Mouse (Mus musculus) left cerebral cortex, adult 2 months (tissue): ENCODE results near the gene Gm15737. TPM values are rescaled to one million over a fixed set of nuclear protein-coding genes. Genes with fewer than 3 reads are reported as not detected.
A peak's percentile ranks its signal among the peaks of the same experiment; 100 is the strongest.

Experiments used
- DNase-seq, 2 experiments: peaks; one replicate each; pipeline ENCODE4 v3.0.0; 2021 to 2022; ENCODE audit warnings: low spot score in 2 of 2, mixed read lengths in 1 of 2; ENCODE audit errors: extremely low spot score in 1 of 2
- H3K27ac ChIP-seq: fragments of 200-600 bp; 2 replicates; pipeline ENCODE4 v1.8.1; 2022
- H3K4me3 ChIP-seq: fragments of 200-600 bp; 2 replicates; pipeline ENCODE4 v1.8.1; 2022
- CTCF ChIP-seq: fragments of 200-600 bp; IDR thresholded peaks from 2 replicates; pipeline ENCODE4 v1.8.1; 2022; ENCODE audit warnings: antibody characterized with exemption, mild to moderate bottlenecking, moderate library complexity
- intact Hi-C: fragments of 180-260 bp; cut with DNase I; formaldehyde crosslinking; loops from one replicate; pipeline ENCODE4 v1.15.1; 2025
- total RNA-seq, 2 experiments: library from RNA; stranded (reverse); gene quantifications; 2 replicates each; pipeline ENCODE4 v1.2.3; 2021

The Gm15737 gene
- total RNA-seq, 2 experiments from 2014 or later, result not detected

GRCm38 (mm10) chr6:92854873-92855272 is 14.3 kb upstream of the Gm15737 start:
- intact Hi-C loops, result no loop called here
- Histone ChIP-seq H3K27ac (no peak overlapping the region), H3K4me3 (no peak overlapping the region)
- DNase-seq, result no peak
- TF ChIP-seq CTCF, result no peak

- TF ChIP-seq CTCF, result no peak
- intact Hi-C loops, result no loop called here
- DNase-seq, result no peak
- H3K27ac ChIP-seq, result no peak overlapping the region
- no peak overlapping the region for H3K4me3 ChIP-seq
These were observed 11.4 kb upstream of the Gm15737 start for GRCm38 (mm10) chr6:92857761-92858160.

GRCm38 (mm10) chr6:92858721-92859510 is 10.2 kb upstream of the Gm15737 start:
- TF ChIP-seq CTCF, result no peak
- DNase-seq, result no peak
- intact Hi-C loops, result no loop called here

GRCm38 (mm10) chr6:92860285-92860912 is 8.8 kb upstream of the Gm15737 start:
- intact Hi-C loops, result no loop called here

More at GRCm38 (mm10) chr6:92858721-92859510, 10.2 kb upstream of the Gm15737 start:
- no peak overlapping the region for H3K27ac ChIP-seq
- H3K4me3 ChIP-seq, result no peak overlapping the region

GRCm38 (mm10) chr6:92862599-92862998 is 6.6 kb upstream of the Gm15737 start:
- DNase-seq, result no peak
- no peak overlapping the region for H3K4me3 ChIP-seq
- intact Hi-C loops, result no loop called here
- no peak overlapping the region for H3K27ac ChIP-seq
- no peak for TF ChIP-seq CTCF

More at GRCm38 (mm10) chr6:92860285-92860912, 8.8 kb upstream of the Gm15737 start:
- no peak for DNase-seq
- no peak overlapping the region for H3K4me3 ChIP-seq
- no peak overlapping the region for H3K27ac ChIP-seq
- TF ChIP-seq CTCF, result no peak

- intact Hi-C loops, result no loop called here
- DNase-seq, result no peak
- Histone ChIP-seq H3K27ac (peak overlapping the region; percentile 64), H3K4me3 (no peak overlapping the region)
- no peak for TF ChIP-seq CTCF
These were observed 544 bp downstream of the Gm15737 start for GRCm38 (mm10) chr6:92869582-92870219.

- intact Hi-C loops, result no loop called here
- no peak overlapping the region for H3K27ac ChIP-seq
- TF ChIP-seq CTCF, result no peak
These were observed 2.7 kb downstream of the Gm15737 start for GRCm38 (mm10) chr6:92871813-92872212.

GRCm38 (mm10) chr6:92872766-92873165 is 3.6 kb downstream of the Gm15737 start:
- H3K4me3 ChIP-seq, result no peak overlapping the region
- no peak for TF ChIP-seq CTCF
- H3K27ac ChIP-seq, result no peak overlapping the region
- no peak for DNase-seq
- intact Hi-C loops, result no loop called here

More at GRCm38 (mm10) chr6:92871813-92872212, 2.7 kb downstream of the Gm15737 start:
- no peak overlapping the region for H3K4me3 ChIP-seq
- DNase-seq, result no peak

GRCm38 (mm10) chr6:92874854-92875253 is 5.7 kb downstream of the Gm15737 start:
- TF ChIP-seq CTCF, result no peak
- intact Hi-C loops, result no loop called here
- Histone ChIP-seq H3K27ac (no peak overlapping the region), H3K4me3 (no peak overlapping the region)
- no peak for DNase-seq

GRCm38 (mm10) chr6:92875340-92875739 is 6.2 kb downstream of the Gm15737 start:
- intact Hi-C loops, result no loop called here
- DNase-seq, result no peak
- no peak for TF ChIP-seq CTCF
- Histone ChIP-seq H3K27ac (no peak overlapping the region), H3K4me3 (no peak overlapping the region)

GRCm38 (mm10) chr6:92876121-92876520 is 7.0 kb downstream of the Gm15737 start:
- no peak overlapping the region for H3K4me3 ChIP-seq
- intact Hi-C loops, result no loop called here
- no peak for DNase-seq
- H3K27ac ChIP-seq, result no peak overlapping the region
- TF ChIP-seq CTCF, result no peak

- H3K27ac ChIP-seq, result no peak overlapping the region
- TF ChIP-seq CTCF, result no peak
- intact Hi-C loops, result no loop called here
- no peak overlapping the region for H3K4me3 ChIP-seq
- no peak for DNase-seq
These were observed 8.1 kb downstream of the Gm15737 start for GRCm38 (mm10) chr6:92877236-92877635.
